Mouse (Mus musculus) mature B cell (primary cell): ENCODE data around the gene Ift80.

Experiments
- in situ Hi-C: fragments of 300-500 bp; cut with MboI; formaldehyde crosslinking; loops from 2 replicates; pipeline ENCODE4 v1.14.3; 2019

The Ift80 gene

DNA sequence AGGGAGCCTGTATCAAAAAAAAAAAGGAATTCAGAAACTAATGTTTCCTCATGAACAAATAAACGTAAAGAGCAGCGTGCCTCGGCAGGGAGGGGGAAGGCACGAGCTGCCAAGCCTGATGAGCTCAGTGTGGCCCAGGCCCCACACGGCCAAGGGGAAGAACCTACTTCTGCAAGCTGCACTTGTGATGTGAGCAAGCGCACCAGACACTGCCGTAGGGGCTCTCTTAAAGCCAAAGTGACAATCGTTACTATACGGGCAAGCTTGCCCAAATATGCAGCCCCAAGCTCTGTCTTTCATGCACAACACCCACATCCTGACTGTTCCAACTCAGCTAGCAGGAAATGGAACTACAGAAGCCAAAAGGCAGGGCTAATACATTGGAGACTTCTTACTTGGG, 23.5 kb downstream of the Ift80 start:
- in situ Hi-C loops: no loop called here

DNA sequence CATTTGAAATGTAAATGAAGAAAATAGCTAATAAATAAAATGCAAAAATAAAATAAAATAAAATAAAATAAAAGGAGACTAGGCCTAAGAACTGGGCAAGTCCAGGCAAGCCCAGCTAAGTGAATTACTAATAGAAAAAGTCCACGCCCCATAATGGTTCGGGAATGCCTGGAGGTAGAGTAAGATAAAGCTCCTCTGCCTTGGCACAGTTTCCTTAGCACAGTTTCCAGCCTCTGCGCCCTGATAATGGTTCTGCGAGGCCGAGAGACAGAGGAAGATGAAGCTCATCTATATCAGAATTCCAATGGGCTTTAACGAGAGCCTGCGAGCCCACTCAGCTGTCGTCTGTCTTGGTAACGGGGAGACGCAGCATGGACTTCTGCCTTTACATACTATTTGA, 25.2 kb downstream of the Ift80 start:
- in situ Hi-C loops: no loop called here

- in situ Hi-C loops: no loop called here
These were observed 26.7 kb downstream of the Ift80 start for GRCm38 (mm10) chr3:68977696-68978095.

GRCm38 (mm10) chr3:68975533-68976490, 28.6 kb downstream of the Ift80 start:
- in situ Hi-C loops: no loop called here

DNA sequence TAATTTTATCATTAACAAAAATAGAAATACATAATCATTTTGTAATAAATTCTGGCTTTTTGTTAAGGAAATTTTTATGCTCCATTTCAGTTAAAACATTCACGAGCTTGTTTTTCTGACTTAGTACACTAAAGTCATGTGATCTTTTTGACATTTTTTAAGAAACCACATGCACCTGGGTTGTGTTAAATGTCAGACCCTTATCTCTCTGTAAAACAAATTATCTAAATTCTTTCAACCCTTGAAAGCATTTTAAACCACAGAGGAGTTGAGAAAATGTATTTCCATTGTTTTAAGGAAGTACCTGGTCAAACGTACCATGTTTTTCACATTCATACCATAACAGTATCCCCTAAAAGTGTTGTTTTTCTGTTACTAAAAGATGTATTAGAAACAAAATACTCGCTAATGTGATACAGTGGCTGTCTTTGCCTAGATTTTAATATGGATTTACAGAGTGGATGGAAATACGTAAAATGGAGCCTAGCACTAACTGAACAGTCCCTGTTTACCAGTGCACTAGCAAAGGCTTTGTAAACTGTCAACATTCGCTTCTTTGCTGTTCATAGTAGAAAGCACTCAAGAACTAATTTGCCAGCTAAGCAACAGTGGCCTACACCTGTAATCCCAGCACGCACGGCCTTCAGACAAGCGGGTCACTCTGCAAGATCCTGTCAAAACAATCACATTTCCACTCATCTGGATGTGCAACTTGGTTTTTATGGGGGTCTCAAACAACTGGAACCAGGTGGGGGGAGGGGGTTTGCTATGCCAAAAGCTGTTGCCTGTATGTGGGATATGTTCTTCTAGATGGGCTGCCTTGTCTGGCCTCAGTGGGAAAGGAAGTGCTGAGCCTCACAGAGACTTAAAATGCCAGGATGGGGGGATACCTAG, 29.5 kb downstream of the Ift80 start:
- in situ Hi-C loops: no loop called here

DNA sequence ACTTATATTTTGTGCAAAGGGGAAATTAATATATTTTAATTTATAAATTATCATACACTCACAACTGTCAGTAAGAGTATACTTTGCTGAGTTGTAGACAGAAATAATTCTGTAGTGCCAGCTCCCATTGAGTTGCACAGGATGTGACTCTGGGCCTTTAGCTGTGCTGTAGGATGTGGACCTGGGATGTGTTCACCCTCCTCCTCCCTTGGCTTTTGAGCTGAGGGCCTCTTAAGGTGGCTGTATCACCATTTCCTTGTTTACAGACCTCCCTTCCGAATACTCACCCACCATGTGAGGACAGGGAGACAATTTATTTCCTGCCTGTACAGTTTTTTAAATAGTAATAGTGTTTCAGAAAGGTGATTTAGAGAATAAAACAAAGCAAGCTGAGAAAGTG, 30.8 kb downstream of the Ift80 start:
- in situ Hi-C loops: no loop called here

- in situ Hi-C loops: no loop called here
These were observed 35.2 kb downstream of the Ift80 start for GRCm38 (mm10) chr3:68969091-68969590.

GRCm38 (mm10) chr3:68967404-68967803, 37.0 kb downstream of the Ift80 start:
- in situ Hi-C loops: no loop called here

DNA sequence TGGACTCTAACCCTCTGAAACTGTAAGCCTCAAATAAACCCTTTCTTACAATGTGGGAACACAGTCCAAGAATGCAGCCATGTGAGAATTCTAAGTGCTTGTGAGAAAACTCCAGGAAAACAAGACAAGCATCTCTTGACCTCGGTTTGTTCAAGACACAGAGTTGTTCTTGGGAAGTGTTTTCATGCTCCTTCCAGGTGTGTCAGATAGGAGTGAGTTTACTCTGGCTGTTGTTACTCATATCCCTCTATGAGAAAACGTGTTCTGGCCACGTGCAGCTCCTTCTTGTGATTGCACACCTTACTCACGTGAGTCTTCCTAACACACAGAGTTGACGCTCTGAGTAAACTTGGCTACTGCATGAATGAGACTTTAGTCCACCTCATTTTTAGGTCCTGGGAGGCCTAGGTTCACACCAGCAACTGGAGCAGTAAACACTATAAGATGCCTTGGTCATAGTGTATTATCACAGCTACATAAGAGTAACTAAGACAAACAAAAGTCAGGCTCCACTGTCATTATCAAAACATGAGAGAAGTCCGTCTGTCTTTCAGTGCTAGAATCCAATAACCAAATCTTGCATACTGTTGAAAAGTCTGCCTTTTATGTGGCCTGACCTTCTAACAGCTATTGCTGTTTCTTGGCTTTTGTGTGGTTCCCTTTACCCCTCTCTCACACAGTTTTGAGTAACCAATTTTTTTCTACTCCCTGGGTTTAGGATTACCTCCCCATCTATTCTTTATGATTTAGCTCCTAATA, 37.7 kb downstream of the Ift80 start:
- in situ Hi-C loops: no loop called here

DNA sequence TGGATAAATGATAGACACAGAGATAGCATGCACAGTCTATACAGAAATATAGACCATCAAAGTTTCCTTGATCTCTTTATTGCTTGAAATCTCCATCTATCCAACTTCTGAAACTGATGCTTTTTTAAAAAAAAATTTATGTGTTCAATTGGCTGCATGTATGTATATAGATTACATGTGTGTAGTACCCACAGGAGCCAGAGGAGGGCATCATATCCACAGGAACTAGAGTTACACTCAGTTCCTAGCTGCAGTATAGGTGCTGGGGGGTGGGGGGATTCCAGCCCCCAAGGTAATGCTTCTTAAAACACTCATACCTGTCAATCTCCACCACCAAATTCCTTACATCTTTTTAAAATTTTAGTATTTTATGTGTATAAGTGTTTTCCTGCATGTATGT, 39.7 kb downstream of the Ift80 start:
- in situ Hi-C loops: no loop called here

DNA sequence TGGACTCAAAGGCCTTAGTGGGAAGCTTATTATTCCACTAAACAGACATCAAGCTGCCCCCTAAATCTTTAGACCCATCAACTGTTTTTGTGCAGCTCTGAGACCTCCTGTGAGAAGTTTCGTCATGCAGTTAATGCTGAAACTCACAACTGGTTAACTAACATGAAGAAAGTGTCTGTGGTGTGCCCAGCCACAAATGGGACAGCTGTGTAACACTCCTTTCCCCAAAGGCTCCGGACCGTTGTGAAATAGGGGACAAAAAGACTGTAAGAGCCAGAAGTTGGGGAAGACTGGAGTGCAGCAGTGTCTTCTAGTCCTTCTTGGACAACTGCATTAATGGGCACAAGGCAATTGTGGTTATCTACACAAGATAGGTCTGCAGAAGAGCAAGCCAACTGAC, 47.0 kb downstream of the Ift80 start:
- in situ Hi-C loops: loop anchor here (10.0 kb wide), 1 partner anchor 343 kb away; no protein-coding TSS in a partner anchor

DNA sequence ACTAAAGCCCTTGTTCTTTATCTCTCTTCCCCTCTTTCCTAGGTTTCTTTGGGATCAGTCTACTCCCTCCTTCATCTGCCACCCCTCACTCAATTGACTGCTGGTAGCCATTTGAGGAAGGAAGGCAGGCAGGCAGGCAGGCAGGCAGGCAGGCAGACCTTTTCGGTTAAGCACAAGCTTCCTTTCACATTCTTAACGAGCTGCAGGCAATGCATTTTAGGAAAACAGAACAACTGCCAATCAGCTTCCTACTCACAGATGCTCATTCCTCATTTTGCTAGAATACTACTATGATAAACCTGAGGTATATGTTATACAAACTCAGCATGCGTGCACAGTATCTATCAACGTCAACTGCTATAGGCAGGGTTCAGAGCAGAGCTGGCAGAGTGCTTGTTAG, 47.9 kb downstream of the Ift80 start:
- in situ Hi-C loops: loop anchor here (10.0 kb wide), 1 partner anchor 342 kb away; no protein-coding TSS in a partner anchor

DNA sequence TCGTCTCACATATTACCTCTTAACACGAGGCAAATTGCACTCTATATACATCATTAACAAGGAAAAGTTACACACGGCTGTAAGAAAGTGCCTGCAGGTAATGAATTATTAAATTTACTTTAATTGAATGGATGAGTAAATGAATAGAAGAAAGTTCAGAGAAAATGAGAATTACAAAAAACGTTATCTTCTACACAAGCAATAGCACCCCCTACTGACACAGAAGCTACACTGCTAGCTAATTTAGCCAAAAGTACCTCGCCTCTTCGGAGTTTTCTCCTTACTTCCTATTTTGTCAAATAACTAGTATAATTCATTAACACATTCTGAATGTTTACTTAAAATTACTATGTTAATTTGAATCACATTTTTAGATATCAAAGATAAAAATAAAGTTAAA, 49.9 kb downstream of the Ift80 start:
- in situ Hi-C loops: loop anchor here (10.0 kb wide), 1 partner anchor 340 kb away; no protein-coding TSS in a partner anchor

DNA sequence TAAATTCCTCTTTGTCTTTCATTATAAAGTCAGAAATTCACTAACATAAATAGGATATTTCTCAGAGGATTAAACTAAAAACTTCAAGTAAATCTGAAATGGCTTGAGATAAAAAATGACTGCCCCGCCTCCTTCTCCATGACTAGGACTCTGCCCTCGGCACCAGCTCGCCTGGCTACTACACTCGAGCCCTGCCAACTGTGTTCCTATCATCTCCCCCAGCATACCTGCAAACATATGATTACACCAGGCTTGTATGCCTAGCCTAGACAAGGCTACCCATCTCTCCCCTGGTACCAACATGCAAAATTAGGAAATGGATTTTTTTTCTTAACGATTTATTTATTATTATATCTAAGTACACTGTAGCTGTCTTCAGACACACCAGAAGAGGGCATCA, 51.7 kb downstream of the Ift80 start:
- in situ Hi-C loops: loop anchor here (10.0 kb wide), 1 partner anchor 338 kb away; no protein-coding TSS in a partner anchor

- in situ Hi-C loops: loop anchor here (10.0 kb wide), 1 partner anchor 337 kb away; no protein-coding TSS in a partner anchor
These were observed 52.4 kb downstream of the Ift80 start for GRCm38 (mm10) chr3:68951971-68952370.

- in situ Hi-C loops: no loop called here
These were observed 55.0 kb downstream of the Ift80 start for GRCm38 (mm10) chr3:68949381-68949780.

DNA sequence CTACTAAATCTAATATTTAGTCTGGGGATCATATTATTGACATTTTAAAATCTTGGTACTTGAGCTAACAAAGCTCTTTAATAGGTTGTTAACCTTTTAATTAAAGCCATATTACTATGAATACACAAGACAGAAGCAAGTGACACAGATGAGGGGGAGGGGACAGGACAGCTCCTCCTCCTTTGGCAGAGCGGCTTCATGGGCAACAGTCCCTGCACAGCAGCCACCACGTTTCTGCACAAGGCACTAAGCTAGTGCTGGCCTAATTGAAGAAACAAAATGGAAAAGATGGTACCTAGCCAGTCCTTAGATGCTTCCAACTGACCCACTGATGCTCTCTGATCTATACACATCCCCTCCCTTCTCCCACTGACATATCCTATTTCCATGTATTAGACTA, 55.5 kb downstream of the Ift80 start:
- in situ Hi-C loops: no loop called here

DNA sequence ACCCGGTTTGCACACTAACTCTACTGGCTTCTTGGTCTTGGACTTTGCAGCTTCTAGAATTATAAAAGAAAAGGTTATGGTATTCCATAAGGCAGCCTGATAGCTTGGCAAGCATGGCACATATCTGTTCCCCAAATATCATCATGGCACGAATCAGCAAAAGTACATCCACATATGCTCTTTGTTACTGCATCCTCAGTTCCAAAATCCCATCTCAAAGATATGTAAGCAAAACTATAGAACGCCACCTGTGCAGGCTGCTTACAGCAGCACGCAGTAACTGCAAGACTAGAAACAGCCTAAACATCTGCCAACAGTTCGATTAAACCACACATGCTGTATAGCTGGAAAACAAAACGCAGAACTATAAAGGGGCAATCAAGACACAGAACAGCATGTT, 62.5 kb downstream of the Ift80 start:
- in situ Hi-C loops: no loop called here

DNA sequence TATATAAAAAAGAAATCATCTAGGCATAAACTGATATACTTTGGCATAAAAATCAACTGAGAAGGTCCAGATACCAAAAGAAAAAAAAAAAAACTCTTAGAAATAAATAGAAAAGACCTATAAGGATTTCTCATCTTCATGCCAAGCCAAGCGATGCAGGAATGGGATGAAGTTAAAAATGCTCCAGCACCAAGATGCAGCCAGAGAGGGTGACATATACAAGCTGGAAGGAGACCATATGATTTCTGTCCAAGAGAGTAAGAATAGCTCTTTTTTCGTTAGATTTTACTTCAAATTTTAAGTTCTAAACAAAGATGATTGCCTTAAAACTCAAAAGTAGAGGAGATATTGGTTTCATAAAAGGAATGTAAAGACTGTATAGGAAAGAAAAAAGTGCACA, 64.1 kb downstream of the Ift80 start:
- in situ Hi-C loops: no loop called here

GRCm38 (mm10) chr3:68939312-68939711, 65.1 kb downstream of the Ift80 start:
- in situ Hi-C loops: no loop called here

DNA sequence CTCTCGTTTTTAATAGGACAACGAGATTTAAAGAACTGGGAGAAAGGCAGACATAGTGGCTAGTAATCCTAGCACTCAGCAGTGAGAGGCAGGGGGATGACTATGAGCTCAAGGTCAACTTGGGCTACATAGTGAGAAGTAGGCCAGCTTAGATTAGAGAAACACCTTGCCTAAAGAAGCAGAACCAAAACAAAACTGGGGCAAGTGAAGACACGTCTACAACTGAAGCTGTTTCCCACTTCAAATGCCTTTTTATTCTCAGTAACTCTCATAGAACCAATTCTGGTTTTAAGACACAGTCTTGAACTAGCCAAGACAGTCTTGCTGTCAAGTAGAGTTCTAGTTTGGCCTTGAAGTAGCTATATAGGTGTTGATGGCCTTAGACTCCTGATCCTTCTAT, 67.7 kb downstream of the Ift80 start:
- in situ Hi-C loops: no loop called here
